Mouse (Mus musculus) embryonic facial prominence, embryonic 11.5 days (tissue): ENCODE results near the gene Epb42. TPM values are rescaled to one million over a fixed set of nuclear protein-coding genes. Genes with fewer than 3 reads are reported as not detected.

ENCODE experiments used
- ATAC-seq: fragments of 200-750 bp; cut with Nextera tagmentation; replicated peaks from 2 replicates; pipeline ENCODE4 v1.8.0; 2017; ENCODE audit warnings: low read depth; ENCODE audit not compliant: insufficient number of reproducible peaks, low FRiP score, low TSS enrichment
- DNase-seq: peaks from one replicate; pipeline ENCODE4 v3.0.0-alpha.2; 2015; ENCODE audit warnings: low spot score
- H3K27ac ChIP-seq: fragments of 300-500 bp; sonication (generic); replicated peaks from 2 replicates; pipeline ENCODE4 v1.5.1; 2014; ENCODE audit warnings: mild to moderate bottlenecking, low read depth, low read length, control low read depth
- H3K27me3 ChIP-seq: fragments of 300-500 bp; sonication (generic); 2 replicates; pipeline ENCODE4 v1.6.1; 2014; ENCODE audit warnings: mild to moderate bottlenecking, low read length, moderate library complexity, mixed read lengths; ENCODE audit not compliant: control insufficient read depth, insufficient read depth
- H3K36me3 ChIP-seq: fragments of 300-500 bp; sonication (generic); replicated peaks from 2 replicates; pipeline ENCODE4 v1.6.1; 2014; ENCODE audit warnings: low read depth, mild to moderate bottlenecking, low read length, moderate library complexity, mixed read lengths; ENCODE audit not compliant: control insufficient read depth, insufficient read depth
- H3K4me1 ChIP-seq: fragments of 300-500 bp; sonication (generic); 2 replicates; pipeline ENCODE4 v1.6.1; 2014; ENCODE audit warnings: low read length, mixed read lengths; ENCODE audit not compliant: control insufficient read depth, insufficient read depth
- H3K4me2 ChIP-seq: fragments of 300-500 bp; sonication (generic); 2 replicates; pipeline ENCODE4 v1.6.1; 2014; ENCODE audit warnings: low read depth, mild to moderate bottlenecking, control low read depth, low read length, moderate library complexity
- H3K4me3 ChIP-seq: fragments of 300-500 bp; sonication (generic); 2 replicates; pipeline ENCODE4 v1.5.1; 2014; ENCODE audit warnings: low read depth, low read length, control low read depth
- H3K9ac ChIP-seq: fragments of 300-500 bp; sonication (generic); replicated peaks from 2 replicates; pipeline ENCODE4 v1.6.1; 2014; ENCODE audit warnings: mild to moderate bottlenecking, control low read depth, low read length
- H3K9me3 ChIP-seq: fragments of 300-500 bp; sonication (generic); replicated peaks from 2 replicates; pipeline ENCODE4 v1.6.1; 2016; ENCODE audit warnings: mild to moderate bottlenecking, low read length, inconsistent platforms, mixed read lengths; ENCODE audit not compliant: control insufficient read depth
- WGBS: fragments of 180-500 bp; shearing (Covaris S2); extraction: QIAGEN DNeasy Blood & Tissue Kit; methylation state at CpG from one replicate; pipeline ENCODE4 v1.1.7; 2014; 5-methylcytosine and 5-hydroxymethylcytosine counted together
- polyA plus RNA-seq: library from polyadenylated mRNA; unstranded; fragments of >200 nt; fragmentation: Nextera tagmentation; extraction: Ambion mirVana; gene quantifications from 2 replicates; pipeline ENCODE4 v1.2.1, GENCODE M21; 2014

The Epb42 gene
- polyA plus RNA-seq: 6.5 and 6.7 TPM in 2 replicates

GRCm38 (mm10) chr2:121036733-121037341 lies at the start of gene Epb42:
Gene Epb42, minus strand, starts transcription at chr2:121037072.
- H3K9ac ChIP-seq: no peak within 1 kb of the TSS
- no peak within 1 kb of the TSS for H3K4me3 ChIP-seq
- DNase-seq: no peak

GRCm38 (mm10) chr2:121085480-121086185 lies 48.8 kb upstream of the Epb42 start, which contains the start of gene Tgm5:
Gene Tgm5, minus strand, starts transcription at chr2:121085841.
- H3K4me3 ChIP-seq: no peak within 1 kb of the TSS
- no peaks in the 10 kb centered on the region for H3K4me1 ChIP-seq
- no peaks in the 10 kb centered on the region for H3K36me3 ChIP-seq
- H3K27ac ChIP-seq: no peak within 1 kb of the TSS
- H3K9me3 ChIP-seq: no peaks in the 10 kb centered on the region
- DNase-seq (no peak), ATAC-seq (no peak)
- no peak within 1 kb of the TSS for H3K4me2 ChIP-seq
- no peaks in the 10 kb centered on the region for H3K27me3 ChIP-seq
- 52% methylated on average over 6 of the region's 6 CpGs for WGBS
- H3K9ac ChIP-seq: no peak within 1 kb of the TSS

More at GRCm38 (mm10) chr2:121036733-121037341, at the start of gene Epb42:
- no peaks in the 10 kb centered on the region for H3K4me1 ChIP-seq
- 63% methylated on average over 5 of the region's 5 CpGs for WGBS
- no peak for ATAC-seq
- no peak within 1 kb of the TSS for H3K4me2 ChIP-seq
- no peaks in the 10 kb centered on the region for H3K27me3 ChIP-seq
- no peaks in the 10 kb centered on the region for H3K36me3 ChIP-seq
- H3K27ac ChIP-seq: no peak within 1 kb of the TSS
- no peaks in the 10 kb centered on the region for H3K9me3 ChIP-seq

GRCm38 (mm10) chr2:121082626-121083025 lies 45.8 kb upstream of the Epb42 start:
- Histone ChIP-seq H3K27me3 (no peaks in the 10 kb centered on the region), H3K27ac (no peak overlapping the region), H3K4me2 (no peak overlapping the region), H3K4me3 (no peak overlapping the region), H3K36me3 (no peaks in the 10 kb centered on the region), H3K4me1 (no peaks in the 10 kb centered on the region), H3K9me3 (no peaks in the 10 kb centered on the region), H3K9ac (no peak overlapping the region)
- ATAC-seq: no peak
- no peak for DNase-seq
- WGBS: 85% methylated on average over 1 of the region's 1 CpGs

- Histone ChIP-seq H3K27me3 (no peaks in the 10 kb centered on the region), H3K4me1 (no peaks in the 10 kb centered on the region), H3K4me3 (no peak overlapping the region), H3K9me3 (no peaks in the 10 kb centered on the region), H3K9ac (no peak overlapping the region), H3K36me3 (no peaks in the 10 kb centered on the region), H3K4me2 (no peak overlapping the region), H3K27ac (no peak overlapping the region)
- ATAC-seq: no peak
- 84% methylated on average over 7 of the region's 7 CpGs for WGBS
- DNase-seq: no peak
Observed at GRCm38 (mm10) chr2:121074747-121075146, 37.9 kb upstream of the Epb42 start.

- WGBS: 72% methylated on average over 6 of the region's 6 CpGs
- ATAC-seq (no peak), DNase-seq (no peak)
- H3K4me1 ChIP-seq: no peaks in the 10 kb centered on the region
- H3K27ac ChIP-seq: no peak overlapping the region
- no peak overlapping the region for H3K4me2 ChIP-seq
- no peaks in the 10 kb centered on the region for H3K9me3 ChIP-seq
- H3K9ac ChIP-seq: no peak overlapping the region
- no peaks in the 10 kb centered on the region for H3K36me3 ChIP-seq
- H3K4me3 ChIP-seq: no peak overlapping the region
- H3K27me3 ChIP-seq: no peaks in the 10 kb centered on the region
Observed at GRCm38 (mm10) chr2:121071871-121072270, 35.0 kb upstream of the Epb42 start.

GRCm38 (mm10) chr2:121069506-121069905 lies 32.6 kb upstream of the Epb42 start:
- H3K27ac ChIP-seq: no peak overlapping the region
- no peaks in the 10 kb centered on the region for H3K9me3 ChIP-seq
- H3K4me1 ChIP-seq: no peaks in the 10 kb centered on the region
- 80% methylated on average over 6 of the region's 6 CpGs for WGBS
- ATAC-seq (no peak), DNase-seq (no peak)
- H3K27me3 ChIP-seq: no peaks in the 10 kb centered on the region
- no peak overlapping the region for H3K9ac ChIP-seq
- H3K4me3 ChIP-seq: no peak overlapping the region
- H3K36me3 ChIP-seq: no peaks in the 10 kb centered on the region
- no peak overlapping the region for H3K4me2 ChIP-seq

- no peak overlapping the region for H3K4me2 ChIP-seq
- 73% methylated on average over 4 of the region's 4 CpGs for WGBS
- no peaks in the 10 kb centered on the region for H3K4me1 ChIP-seq
- DNase-seq (no peak), ATAC-seq (no peak)
- no peaks in the 10 kb centered on the region for H3K36me3 ChIP-seq
- no peaks in the 10 kb centered on the region for H3K27me3 ChIP-seq
- H3K27ac ChIP-seq: no peak overlapping the region
- H3K9ac ChIP-seq: no peak overlapping the region
- no peak overlapping the region for H3K4me3 ChIP-seq
- H3K9me3 ChIP-seq: no peaks in the 10 kb centered on the region
Observed at GRCm38 (mm10) chr2:121067116-121067515, 30.2 kb upstream of the Epb42 start.

GRCm38 (mm10) chr2:121061315-121061714 lies 24.4 kb upstream of the Epb42 start:
- no peaks in the 10 kb centered on the region for H3K4me1 ChIP-seq
- no peak overlapping the region for H3K27ac ChIP-seq
- H3K27me3 ChIP-seq: no peaks in the 10 kb centered on the region
- no peak overlapping the region for H3K4me3 ChIP-seq
- no peaks in the 10 kb centered on the region for H3K9me3 ChIP-seq
- 83% methylated on average over 2 of the region's 2 CpGs for WGBS
- no peak for ATAC-seq
- H3K9ac ChIP-seq: no peak overlapping the region
- no peak overlapping the region for H3K4me2 ChIP-seq
- no peak for DNase-seq
- no peaks in the 10 kb centered on the region for H3K36me3 ChIP-seq
